Mouse (Mus musculus) hematopoietic stem cell, adult 5-6 weeks (primary cell): ENCODE results near the gene Gm14569. TPM values are rescaled to one million over a fixed set of nuclear protein-coding genes. Genes with fewer than 3 reads are reported as not detected.

ENCODE experiments used
- ATAC-seq, 2 experiments: fragments of 125-278 bp in 1 of 2; replicated peaks in 1 of 2; 2 replicates each; pipeline ENCODE4 v1.8.0; 2016 to 2017; ENCODE audit warnings: inconsistent platforms in 2 of 2, mild to moderate bottlenecking in 2 of 2, moderate number of reproducible peaks in 2 of 2, low read depth in 1 of 2, moderate TSS enrichment in 1 of 2; ENCODE audit not compliant: low FRiP score in 2 of 2, poor library complexity in 2 of 2, severe bottlenecking in 2 of 2, insufficient read depth in 1 of 2, low TSS enrichment in 1 of 2
- total RNA-seq: library from RNA; stranded (forward); fragments of 172-1452, 232-1000 nt; gene quantifications from 2 replicates; pipeline ENCODE4 v1.2.3, GENCODE M21; 2017

Gene Gm14569
- total RNA-seq, 1 experiment from 2014 or later = not detected

DNA sequence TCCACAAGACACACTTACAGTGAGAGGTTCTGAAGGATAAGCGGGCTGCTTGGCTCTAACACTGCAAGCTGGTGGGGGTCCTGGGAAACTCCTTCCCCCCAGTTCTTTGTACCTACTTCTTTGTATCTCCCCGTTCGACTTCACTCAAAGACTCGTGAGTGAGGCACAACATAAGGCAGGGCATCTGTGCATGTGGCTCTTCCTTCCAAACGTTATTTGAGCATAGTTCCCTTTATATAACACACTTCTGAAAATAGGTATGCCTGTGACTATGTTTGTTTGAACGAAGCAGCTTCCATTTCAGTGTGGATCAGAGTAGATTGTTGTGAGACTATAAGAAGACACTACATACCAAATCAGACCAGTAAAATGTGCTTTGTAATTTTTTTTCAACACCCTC lies 99.0 kb downstream of the Gm14569 start:
- ATAC-seq = no peak

DNA sequence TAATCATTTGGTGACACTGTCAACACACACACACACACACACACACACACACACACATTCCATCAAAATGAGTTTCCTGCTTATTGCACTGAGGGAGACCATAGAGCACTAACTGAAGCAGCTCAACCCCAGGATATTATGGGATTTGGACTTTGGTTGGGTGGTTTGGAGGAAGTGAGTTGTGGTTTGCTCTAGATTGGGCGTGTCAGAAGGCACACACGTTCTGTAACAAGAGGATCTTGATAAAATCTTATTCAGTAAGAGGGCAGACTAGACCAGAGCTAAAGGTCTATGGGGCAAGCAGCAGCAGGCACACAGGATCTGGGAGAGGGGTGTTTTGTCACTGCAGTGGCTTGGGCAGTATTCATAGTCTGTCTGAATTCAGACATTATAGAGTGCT lies 101.1 kb downstream of the Gm14569 start:
- ATAC-seq = 0 out of 4 replicates have a peak, but pooled peaks of 1 of the 2 experiments have one; percentile 32

DNA sequence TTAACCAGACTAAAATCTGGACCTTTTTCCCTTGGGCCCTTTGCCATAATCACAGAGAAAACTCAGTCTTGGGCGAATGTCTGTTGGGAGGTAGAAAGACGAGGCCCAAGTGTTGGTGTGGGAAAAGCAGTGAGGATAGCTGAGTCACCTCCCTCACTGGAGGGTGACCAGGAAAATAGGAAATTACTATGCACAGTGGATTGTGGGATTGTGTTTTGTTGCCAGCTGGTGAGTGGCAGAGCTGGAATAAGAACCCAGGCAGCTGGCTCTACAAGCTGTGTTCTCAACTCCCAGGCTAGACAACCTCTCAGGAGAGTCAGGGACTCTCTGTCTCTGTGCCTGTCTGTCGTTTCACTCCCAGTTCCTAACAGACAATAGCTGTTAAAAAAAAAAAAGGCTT lies 101.7 kb downstream of the Gm14569 start:
- no peak for ATAC-seq

GRCm38 (mm10) chrX:36385340-36385739 lies 106.3 kb downstream of the Gm14569 start:
- ATAC-seq = no peak

Other genes with a start within 250 kb of the Gm14569 start
- 30.4 and 34.9 TPM in 2 replicates for gene Lonrf3, start 163.5 kb downstream of the Gm14569 start, total RNA-seq
- not detected in 2 replicates for gene Gm6268, start 90.5 kb downstream of the Gm14569 start, total RNA-seq
- 83.2 and 101 TPM in 2 replicates for gene Pgrmc1, start 106.4 kb upstream of the Gm14569 start, total RNA-seq
- gene Akap17b, start 153.6 kb upstream of the Gm14569 start, total RNA-seq = 10.7 and 12.1 TPM in 2 replicates